Mouse (Mus musculus) bone marrow, adult 2 months (tissue): ENCODE measurements around the gene Vamp5.

Experiments used
- CTCF ChIP-seq: fragments of 200-500 bp; IDR thresholded peaks from 2 replicates; pipeline ENCODE4 v1.5.1; 2011; ENCODE audit warnings: low read length, control low read depth; ENCODE audit not compliant: control insufficient read depth, insufficient read depth
- POLR2A ChIP-seq: fragments of 200-500 bp; IDR thresholded peaks from 2 replicates; pipeline ENCODE4 v1.6.1; 2011; ENCODE audit warnings: low read depth, mild to moderate bottlenecking, control low read depth, low read length, borderline replicate concordance; ENCODE audit not compliant: control insufficient read depth

GRCm38 (mm10) chr6:72428036-72428435 lies 47.8 kb upstream of the Vamp5 start:
- TF ChIP-seq CTCF = peak; percentile 88
- TF ChIP-seq POLR2A = no peak
